Mouse (Mus musculus): ENCODE data around the gene Slc7a5. TPM values are rescaled to one million over a fixed set of nuclear protein-coding genes. Genes with fewer than 3 reads are reported as not detected.

The Slc7a5 gene
- polyA plus RNA-seq, 1 experiment from 2014 or later, result 10.2 TPM

- peak overlapping the region; percentile 61 for H3K4me2 ChIP-seq (ENCODE audit: low read length)
- peak overlapping the region; percentile 30 for H3K4me3 ChIP-seq (replicated peaks; ENCODE audit: low read depth, low read length)
- 1% methylated on average over 18 of the region's 18 CpGs for WGBS
- ATAC-seq (replicated peaks; ENCODE audit: low FRiP score, low read depth) (peak; percentile 16; the same call in 1 of the 2 replicates), DNase-seq (ENCODE audit: low spot score) (peak; percentile 98)
- no peaks in the 10 kb centered on the region for H3K9me3 ChIP-seq (replicated peaks; ENCODE audit: low read length)
- peak overlapping the region; percentile 59 for H3K9ac ChIP-seq (ENCODE audit: low read depth, low read length)
- TF ChIP-seq CTCF (IDR thresholded peaks at IDR 0.05; ENCODE audit: low read depth), result no peak
- H3K27me3 ChIP-seq (ENCODE audit: insufficient read depth, low read length), result no peaks in the 10 kb centered on the region
- peaks cover 22% of the 10 kb centered on the region for H3K4me1 ChIP-seq (replicated peaks; ENCODE audit: insufficient read depth, low read length)
- H3K36me3 ChIP-seq (ENCODE audit: insufficient read depth, low read length), result no peaks in the 10 kb centered on the region
- peak overlapping the region; percentile 85 for H3K27ac ChIP-seq
These were observed 40.3 kb upstream of the Slc7a5 start for GRCm38 (mm10) chr8:121947753-121948141.

GRCm38 (mm10) chr8:121947047-121947752, 39.7 kb upstream of the Slc7a5 start:
- DNase-seq (ENCODE audit: low spot score) (no peak), ATAC-seq (replicated peaks; ENCODE audit: low FRiP score, low read depth) (no peak)
- WGBS, result 33% methylated on average over 19 of the region's 19 CpGs
- Histone ChIP-seq H3K36me3 (ENCODE audit: insufficient read depth, low read length) (no peaks in the 10 kb centered on the region), H3K4me1 (replicated peaks; ENCODE audit: insufficient read depth, low read length) (peaks cover 17% of the 10 kb centered on the region), H3K4me2 (ENCODE audit: low read length) (peak overlapping the region; percentile 61), H3K27ac (peak overlapping the region; percentile 85), H3K9ac (ENCODE audit: low read depth, low read length) (peak overlapping the region; percentile 59), H3K27me3 (ENCODE audit: insufficient read depth, low read length) (no peaks in the 10 kb centered on the region), H3K4me3 (replicated peaks; ENCODE audit: low read depth, low read length) (peak overlapping the region; percentile 30), H3K9me3 (replicated peaks; ENCODE audit: low read length) (no peaks in the 10 kb centered on the region)
- no peak for TF ChIP-seq CTCF (IDR thresholded peaks at IDR 0.05; ENCODE audit: low read depth)

- no peak for TF ChIP-seq CTCF (IDR thresholded peaks at IDR 0.05; ENCODE audit: low read depth)
- Histone ChIP-seq H3K4me3 (replicated peaks; ENCODE audit: low read depth, low read length) (no peak overlapping the region), H3K36me3 (ENCODE audit: insufficient read depth, low read length) (no peaks in the 10 kb centered on the region), H3K27ac (no peak overlapping the region), H3K4me2 (ENCODE audit: low read length) (no peak overlapping the region), H3K9ac (ENCODE audit: low read depth, low read length) (no peak overlapping the region), H3K4me1 (replicated peaks; ENCODE audit: insufficient read depth, low read length) (peaks cover 10% of the 10 kb centered on the region), H3K9me3 (replicated peaks; ENCODE audit: low read length) (no peaks in the 10 kb centered on the region), H3K27me3 (ENCODE audit: insufficient read depth, low read length) (no peaks in the 10 kb centered on the region)
- ATAC-seq (replicated peaks; ENCODE audit: low FRiP score, low read depth), result no peak
- WGBS, result 80% methylated on average over 7 of the region's 7 CpGs
- DNase-seq (ENCODE audit: low spot score), result no peak
These were observed 38.9 kb upstream of the Slc7a5 start for GRCm38 (mm10) chr8:121946351-121946750.

GRCm38 (mm10) chr8:121944831-121945230, 37.3 kb upstream of the Slc7a5 start, which contains the start of gene Car5a:
Gene Car5a, minus strand, starts transcription at chr8:121944904.
- Histone ChIP-seq H3K27ac (no peak within 1 kb of the TSS), H3K4me2 (ENCODE audit: low read length) (no peak within 1 kb of the TSS), H3K36me3 (ENCODE audit: insufficient read depth, low read length) (no peaks in the 10 kb centered on the region), H3K9ac (ENCODE audit: low read depth, low read length) (no peak within 1 kb of the TSS; the same call in 1 of the 2 replicates), H3K9me3 (replicated peaks; ENCODE audit: low read length) (no peaks in the 10 kb centered on the region), H3K4me3 (replicated peaks; ENCODE audit: low read depth, low read length) (no peak within 1 kb of the TSS), H3K27me3 (ENCODE audit: insufficient read depth, low read length) (no peaks in the 10 kb centered on the region), H3K4me1 (replicated peaks; ENCODE audit: insufficient read depth, low read length) (peaks cover 10% of the 10 kb centered on the region)
- no peak for DNase-seq (ENCODE audit: low spot score)
- no peak for TF ChIP-seq CTCF (IDR thresholded peaks at IDR 0.05; ENCODE audit: low read depth)
- no peak for ATAC-seq (replicated peaks; ENCODE audit: low FRiP score, low read depth)

- Histone ChIP-seq H3K4me1 (replicated peaks; ENCODE audit: insufficient read depth, low read length) (peaks cover 8% of the 10 kb centered on the region), H3K4me3 (replicated peaks; ENCODE audit: low read depth, low read length) (no peak overlapping the region), H3K9me3 (replicated peaks; ENCODE audit: low read length) (no peaks in the 10 kb centered on the region), H3K27ac (no peak overlapping the region), H3K4me2 (ENCODE audit: low read length) (no peak overlapping the region), H3K9ac (ENCODE audit: low read depth, low read length) (no peak overlapping the region), H3K27me3 (ENCODE audit: insufficient read depth, low read length) (no peaks in the 10 kb centered on the region), H3K36me3 (ENCODE audit: insufficient read depth, low read length) (no peaks in the 10 kb centered on the region)
- ATAC-seq (replicated peaks; ENCODE audit: low FRiP score, low read depth) (no peak), DNase-seq (ENCODE audit: low spot score) (no peak)
- no peak for TF ChIP-seq CTCF (IDR thresholded peaks at IDR 0.05; ENCODE audit: low read depth)
- WGBS, result 71% methylated on average over 8 of the region's 8 CpGs
These were observed 36.2 kb upstream of the Slc7a5 start for GRCm38 (mm10) chr8:121943716-121944115.

GRCm38 (mm10) chr8:121943057-121943540, 35.6 kb upstream of the Slc7a5 start:
- Histone ChIP-seq H3K9ac (ENCODE audit: low read depth, low read length) (no peak overlapping the region), H3K27me3 (ENCODE audit: insufficient read depth, low read length) (no peaks in the 10 kb centered on the region), H3K4me1 (replicated peaks; ENCODE audit: insufficient read depth, low read length) (peaks cover 6% of the 10 kb centered on the region), H3K27ac (no peak overlapping the region), H3K9me3 (replicated peaks; ENCODE audit: low read length) (no peaks in the 10 kb centered on the region), H3K36me3 (ENCODE audit: insufficient read depth, low read length) (no peaks in the 10 kb centered on the region), H3K4me3 (replicated peaks; ENCODE audit: low read depth, low read length) (no peak overlapping the region), H3K4me2 (ENCODE audit: low read length) (no peak overlapping the region)
- 11% methylated on average over 2 of the region's 2 CpGs for WGBS
- ATAC-seq (replicated peaks; ENCODE audit: low FRiP score, low read depth) (no peak), DNase-seq (ENCODE audit: low spot score) (no peak)
- no peak for TF ChIP-seq CTCF (IDR thresholded peaks at IDR 0.05; ENCODE audit: low read depth)
